Mouse (Mus musculus): ENCODE results near the gene Cmtm4.

DNA sequence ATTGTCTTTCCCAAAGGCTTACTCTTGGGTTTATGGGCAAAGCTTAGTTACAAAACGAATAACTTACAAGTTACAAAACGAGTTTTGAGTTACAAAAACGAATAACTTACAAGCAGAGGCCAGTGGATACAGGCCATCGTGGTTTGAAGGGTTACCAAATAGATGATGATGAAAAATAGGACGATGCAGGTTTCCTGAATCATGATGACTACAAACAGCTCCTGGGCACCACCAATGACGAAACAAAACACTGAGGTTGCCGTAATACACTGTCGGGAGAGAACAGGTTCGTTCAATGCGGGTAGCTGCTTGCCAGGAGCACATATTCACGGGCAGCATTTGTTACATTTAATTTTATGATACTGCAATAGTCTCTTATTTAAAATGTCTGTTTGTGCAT, 90.6 kb downstream of the Cmtm4 start:
- TF ChIP-seq CTCF (IDR thresholded peaks at IDR 0.05; ENCODE audit: borderline replicate concordance, control insufficient read depth, extremely low read depth, insufficient read depth, low read length, poor library complexity) (no peak), POLR2A (IDR thresholded peaks at IDR 0.05; ENCODE audit: control insufficient read depth, extremely low read depth, insufficient read depth, low read length, poor library complexity) (no peak)

All from thymus, adult 2 months (tissue).